Mouse (Mus musculus) forebrain, postnatal 0 days (tissue): ENCODE measurements around the gene Gabrd. TPM values are rescaled to one million over a fixed set of nuclear protein-coding genes. Genes with fewer than 3 reads are reported as not detected.
"Not testable (repeated sequence)": the region's sequence is repeated elsewhere in the genome, so short reads cannot be mapped to it uniquely, and the experiment has no call there.

Experiments
- ATAC-seq: fragments of 200-750 bp; cut with Nextera tagmentation; 2 replicates; pipeline ENCODE4 v1.8.0; 2017; ENCODE audit warnings: mild to moderate bottlenecking, moderate library complexity
- DNase-seq: peaks from one replicate; pipeline ENCODE4 v3.0.0-alpha.2; 2015
- H3K27ac ChIP-seq: fragments of 300-500 bp; sonication (generic); 2 replicates; pipeline ENCODE4 v1.5.1; 2014; ENCODE audit warnings: low read depth, mild to moderate bottlenecking, antibody characterized with exemption, low read length, moderate library complexity, mixed read lengths
- H3K27me3 ChIP-seq: fragments of 300-500 bp; sonication (generic); 2 replicates; pipeline ENCODE4 v1.6.1; 2014; ENCODE audit warnings: mild to moderate bottlenecking, low read length, mixed read lengths; ENCODE audit not compliant: insufficient read depth
- H3K36me3 ChIP-seq: fragments of 300-500 bp; sonication (generic); 2 replicates; pipeline ENCODE4 v1.6.1; 2014; ENCODE audit warnings: mild to moderate bottlenecking, moderate library complexity; ENCODE audit not compliant: insufficient read depth
- H3K4me1 ChIP-seq: fragments of 300-500 bp; sonication (generic); 2 replicates; pipeline ENCODE4 v1.6.1; 2014; ENCODE audit warnings: antibody characterized with exemption; ENCODE audit not compliant: insufficient read depth
- H3K4me2 ChIP-seq: fragments of 300-500 bp; sonication (generic); 2 replicates; pipeline ENCODE4 v1.6.1; 2014; ENCODE audit warnings: low read depth, mild to moderate bottlenecking, moderate library complexity
- H3K4me3 ChIP-seq: fragments of 300-500 bp; sonication (generic); 2 replicates; pipeline ENCODE4 v1.5.1; 2014; ENCODE audit warnings: low read depth, low read length, mixed read lengths
- H3K9ac ChIP-seq: fragments of 300-500 bp; sonication (generic); 2 replicates; pipeline ENCODE4 v1.6.1; 2014; ENCODE audit warnings: mild to moderate bottlenecking
- H3K9me3 ChIP-seq: fragments of 300-500 bp; sonication (generic); 2 replicates; pipeline ENCODE4 v1.6.1; 2016; ENCODE audit warnings: low read length
- CTCF ChIP-seq: sonication (generic); IDR thresholded peaks from 2 replicates; pipeline ENCODE4 v1.5.1; 2016; ENCODE audit warnings: antibody characterized with exemption, control low read depth, low read depth
- WGBS: fragments of 180-500 bp; shearing (Covaris S2); extraction: QIAGEN DNeasy Blood & Tissue Kit; methylation state at CpG from one replicate; pipeline ENCODE4 v1.1.7; 2014; 5-methylcytosine and 5-hydroxymethylcytosine counted together
- polyA plus RNA-seq: library from polyadenylated mRNA; unstranded; fragments of >200 nt; fragmentation: Nextera tagmentation; extraction: Ambion mirVana; gene quantifications from 2 replicates; pipeline ENCODE4 v1.2.1, GENCODE M21; 2015
- total RNA-seq: library from RNA; depleted of rRNA; stranded (reverse); fragments of >200 nt; gene quantifications from 2 replicates; pipeline ENCODE4 v1.2.3, GENCODE M21; 2014

Gene Gabrd
- total and polyA plus RNA-seq, 2 experiments from 2014 or later = 3.8 to 7.1 TPM

GRCm38 (mm10) chr4:155423988-155424387 is 26.1 kb upstream of the Gabrd start:
- Histone ChIP-seq H3K4me3 (no peak overlapping the region), H3K4me2 (no peak overlapping the region), H3K27ac (no peak overlapping the region), H3K36me3 (no peaks in the 10 kb centered on the region), H3K9ac (no peak overlapping the region), H3K9me3 (no peaks in the 10 kb centered on the region), H3K27me3 (no peaks in the 10 kb centered on the region), H3K4me1 (no peaks in the 10 kb centered on the region)
- no peak for TF ChIP-seq CTCF
- no peak for ATAC-seq
- no peak for DNase-seq
- WGBS = 79% methylated on average over 5 of the region's 5 CpGs

DNA sequence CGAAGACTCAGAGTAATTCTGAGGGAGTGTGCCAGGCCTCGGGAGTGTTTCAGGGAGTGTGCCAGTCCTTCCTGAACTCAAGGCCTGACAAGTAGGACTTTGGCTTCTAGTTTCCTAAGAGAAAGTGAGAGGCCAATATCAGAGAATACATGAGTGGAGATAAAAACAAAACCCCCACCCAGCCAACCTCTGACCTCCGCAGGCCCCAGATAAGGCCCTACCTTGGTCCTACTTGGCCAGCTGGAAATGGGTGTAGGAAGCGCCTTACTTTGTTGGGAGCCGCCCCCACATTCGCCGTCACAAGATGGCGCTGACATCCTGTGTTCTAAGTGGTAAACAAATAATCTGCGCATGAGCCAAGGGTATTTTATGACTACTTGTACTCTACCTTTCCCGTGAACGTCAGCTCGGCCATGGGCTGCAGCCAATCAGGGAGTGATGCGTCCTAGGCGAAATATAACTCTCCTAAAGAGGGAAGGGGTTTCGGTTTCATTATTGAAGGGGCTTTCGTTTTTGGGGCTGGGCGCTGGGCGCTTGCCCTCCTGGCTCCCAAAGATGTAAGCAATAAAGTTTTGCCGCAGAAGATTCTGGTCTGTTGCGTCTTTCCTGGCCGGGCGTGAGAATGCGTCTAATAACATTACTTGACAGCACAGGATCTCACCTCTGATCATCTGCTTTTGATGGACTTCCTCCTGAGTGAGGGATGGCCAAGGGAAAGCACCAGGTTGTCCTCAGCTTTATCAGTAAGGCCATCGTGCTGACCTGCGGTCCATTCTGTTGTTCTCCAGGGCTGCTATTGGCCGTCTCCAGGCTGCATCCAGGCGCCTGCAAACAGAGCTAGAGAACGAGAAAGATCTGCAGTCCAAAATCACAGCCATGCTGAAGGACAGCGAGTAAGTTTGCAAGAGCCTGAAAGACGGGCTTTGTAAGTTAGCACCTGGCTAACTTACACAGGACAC is 23.8 kb upstream of the Gabrd start:
- not testable (repeated sequence) for H3K9ac ChIP-seq, H3K9me3 ChIP-seq, H3K4me2 ChIP-seq, ATAC-seq, DNase-seq, H3K36me3 ChIP-seq, H3K4me1 ChIP-seq, H3K27ac ChIP-seq, H3K4me3 ChIP-seq, H3K27me3 ChIP-seq
- WGBS = 83% methylated on average over 21 of the region's 30 CpGs

DNA sequence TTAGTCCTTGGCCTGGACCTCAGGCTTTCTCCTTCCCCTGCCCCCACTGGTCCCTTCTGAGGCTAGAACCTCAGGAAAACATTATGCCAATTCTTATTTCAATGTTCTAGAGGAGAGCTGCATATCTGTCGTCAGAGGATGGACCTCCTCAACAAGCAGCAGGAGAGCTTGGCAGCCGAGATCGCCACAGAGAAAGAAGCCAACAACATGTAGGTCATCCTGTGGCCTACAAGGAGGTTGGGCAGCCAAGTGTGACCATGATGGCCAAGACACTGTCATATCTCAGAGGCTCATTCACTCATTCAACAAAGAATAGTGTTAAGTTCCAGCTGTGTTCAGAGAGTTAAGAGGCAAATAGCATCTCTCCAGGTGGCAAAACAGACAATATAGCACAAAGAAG is 22.2 kb upstream of the Gabrd start:
- no peak overlapping the region for H3K27ac ChIP-seq
- no peaks in the 10 kb centered on the region for H3K27me3 ChIP-seq
- H3K4me2 ChIP-seq = no peak overlapping the region
- no peak for TF ChIP-seq CTCF
- H3K9ac ChIP-seq = no peak overlapping the region
- no peak overlapping the region for H3K4me3 ChIP-seq
- ATAC-seq = no peak
- no peaks in the 10 kb centered on the region for H3K4me1 ChIP-seq
- H3K9me3 ChIP-seq = no peaks in the 10 kb centered on the region
- DNase-seq = no peak
- 85% methylated on average over 3 of the region's 3 CpGs for WGBS
- H3K36me3 ChIP-seq = no peaks in the 10 kb centered on the region

DNA sequence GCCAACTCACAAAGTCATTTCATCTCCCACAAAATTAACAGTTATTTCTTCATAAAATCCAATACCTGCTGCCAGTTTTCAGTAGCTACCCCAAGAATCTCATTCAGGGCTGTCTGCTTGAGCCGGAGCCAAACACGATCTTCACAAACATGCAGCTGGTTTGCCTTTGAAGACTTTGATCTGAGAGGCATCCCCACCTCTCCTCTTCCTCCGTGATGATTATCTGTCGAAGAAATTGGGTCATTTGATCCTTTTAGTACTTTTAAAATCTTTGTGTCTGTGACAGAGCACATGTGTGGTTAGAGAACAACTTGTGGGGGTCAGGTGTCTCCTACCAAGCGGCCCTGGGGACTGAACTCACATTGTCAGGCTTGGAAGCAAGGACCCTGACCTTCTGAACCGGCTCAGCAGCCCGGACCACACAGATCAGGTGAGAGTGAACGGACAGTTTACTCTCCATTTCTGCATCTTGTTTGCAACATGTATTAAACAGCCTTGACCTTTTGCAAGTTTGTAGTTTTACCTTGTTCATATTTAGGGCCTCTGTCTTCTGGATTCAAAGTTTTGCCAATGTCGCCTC is 16.8 kb upstream of the Gabrd start:
- H3K4me1 ChIP-seq = no peaks in the 10 kb centered on the region
- no peaks in the 10 kb centered on the region for H3K9me3 ChIP-seq
- no peak overlapping the region for H3K9ac ChIP-seq
- no peak overlapping the region for H3K4me3 ChIP-seq
- no peaks in the 10 kb centered on the region for H3K27me3 ChIP-seq
- H3K27ac ChIP-seq = no peak overlapping the region
- H3K4me2 ChIP-seq = no peak overlapping the region
- TF ChIP-seq CTCF = no peak
- 85% methylated on average over 9 of the region's 9 CpGs for WGBS
- ATAC-seq (no peak), DNase-seq (no peak)
- H3K36me3 ChIP-seq = no peaks in the 10 kb centered on the region

- H3K4me1 ChIP-seq = no peaks in the 10 kb centered on the region
- H3K27me3 ChIP-seq = no peaks in the 10 kb centered on the region
- H3K27ac ChIP-seq = no peak overlapping the region
- no peak for TF ChIP-seq CTCF
- DNase-seq = no peak
- no peaks in the 10 kb centered on the region for H3K9me3 ChIP-seq
- no peaks in the 10 kb centered on the region for H3K36me3 ChIP-seq
- ATAC-seq = no peak
- H3K9ac ChIP-seq = no peak overlapping the region
- no peak overlapping the region for H3K4me2 ChIP-seq
- WGBS = 92% methylated on average over 11 of the region's 11 CpGs
- H3K4me3 ChIP-seq = no peak overlapping the region
These were observed 15.9 kb upstream of the Gabrd start for GRCm38 (mm10) chr4:155413641-155414335.

DNA sequence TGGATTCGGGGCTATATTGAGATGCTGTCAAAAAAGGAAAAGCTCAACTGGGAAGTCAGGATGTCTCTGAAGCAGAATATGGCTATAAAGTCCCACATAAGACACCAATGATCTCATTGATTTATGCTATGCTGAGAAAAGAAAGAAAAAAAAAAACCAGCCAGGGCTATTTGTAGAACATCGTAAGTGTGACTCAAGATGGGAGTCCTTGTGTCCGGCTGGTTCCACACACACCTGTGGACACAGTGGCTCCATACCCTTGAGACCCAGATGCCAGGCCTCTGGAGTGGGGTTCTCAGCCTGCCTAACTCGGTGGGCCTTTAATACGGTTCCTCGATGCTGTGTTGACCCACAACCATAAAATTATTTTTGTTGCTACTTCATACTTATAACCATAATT is 14.2 kb upstream of the Gabrd start:
- Histone ChIP-seq H3K9ac (no peak overlapping the region), H3K4me3 (no peak overlapping the region), H3K27ac (no peak overlapping the region), H3K4me2 (no peak overlapping the region), H3K9me3 (no peaks in the 10 kb centered on the region), H3K4me1 (no peaks in the 10 kb centered on the region), H3K27me3 (no peaks in the 10 kb centered on the region), H3K36me3 (no peaks in the 10 kb centered on the region)
- WGBS = 95% methylated on average over 6 of the region's 6 CpGs
- DNase-seq (no peak), ATAC-seq (no peak)
- no peak for TF ChIP-seq CTCF
